Mouse (Mus musculus) T-helper 1 cell (primary cell): ENCODE results near the gene Sf3a1.

ENCODE experiments used
- in situ Hi-C: fragments of 300-600 bp; cut with MboI, MseI; formaldehyde crosslinking; loops from one replicate; pipeline ENCODE4 v1.15.1; 2025; ENCODE audit warnings: high pct_unique_total_duplicates

Gene Sf3a1

GRCm38 (mm10) chr11:4215061-4215460, 54.9 kb downstream of the Sf3a1 start:
- in situ Hi-C loops, result no loop called here

- in situ Hi-C loops, result no loop called here
Measured at GRCm38 (mm10) chr11:4216248-4217000, 56.3 kb downstream of the Sf3a1 start.

GRCm38 (mm10) chr11:4217914-4218629, 57.9 kb downstream of the Sf3a1 start, which contains the start of gene Castor1:
Gene Castor1 (plus strand): TSS chr11:4218225.
- in situ Hi-C loops, result no loop called here

- in situ Hi-C loops, result no loop called here
Measured at GRCm38 (mm10) chr11:4218637-4219036, 58.5 kb downstream of the Sf3a1 start.

- in situ Hi-C loops, result no loop called here
Measured at GRCm38 (mm10) chr11:4219317-4219751, 59.2 kb downstream of the Sf3a1 start.

- in situ Hi-C loops, result loop anchor here (5.0 kb wide), 1 partner anchor 37 kb away; the partner anchor contains the start of gene Lif
Measured at GRCm38 (mm10) chr11:4219908-4220307, 59.8 kb downstream of the Sf3a1 start.

GRCm38 (mm10) chr11:4220443-4221400, 60.6 kb downstream of the Sf3a1 start:
- in situ Hi-C loops, result loop anchor here (5.0 kb wide), 1 partner anchor 37 kb away; the partner anchor contains the start of gene Lif

GRCm38 (mm10) chr11:4222046-4222950, 62.1 kb downstream of the Sf3a1 start:
- in situ Hi-C loops, result loop anchor here (5.0 kb wide), 1 partner anchor 35 kb away; the partner anchor contains the start of gene Lif

- in situ Hi-C loops, result loop anchor here (5.0 kb wide), 1 partner anchor 34 kb away; the partner anchor contains the start of gene Lif
Measured at GRCm38 (mm10) chr11:4223393-4224188, 63.4 kb downstream of the Sf3a1 start.

GRCm38 (mm10) chr11:4224223-4224622, 64.1 kb downstream of the Sf3a1 start:
- in situ Hi-C loops, result loop anchor here (5.0 kb wide), 1 partner anchor 33 kb away; the partner anchor contains the start of gene Lif

- in situ Hi-C loops, result no loop called here
Measured at GRCm38 (mm10) chr11:4226569-4227325, 66.6 kb downstream of the Sf3a1 start.

GRCm38 (mm10) chr11:4228463-4228862, 68.3 kb downstream of the Sf3a1 start:
- in situ Hi-C loops, result no loop called here

GRCm38 (mm10) chr11:4229841-4230240, 69.7 kb downstream of the Sf3a1 start:
- in situ Hi-C loops, result no loop called here

- in situ Hi-C loops, result no loop called here
Measured at GRCm38 (mm10) chr11:4231435-4231834, 71.3 kb downstream of the Sf3a1 start.
